Comparison of ENCODE assay signal across 25 mouse cellular contexts in genomic region chr3:17772886-17773285, GRCm38 (mm10).
"Had no signal": no experiment of that assay in that cellular context is flagged by ENCODE, and none has a peak within 500 bp of the region (broad histone marks: within the 10 kb centered on the region; RNA-seq: fewer than 3 reads in every experiment).

No protein-coding gene starts in this region.

- H3K27ac ChIP-seq: gastrocnemius, adult 2 months; heart, embryonic 10.5 days; hindbrain, embryonic 10.5 days; hindbrain, embryonic 12.5 days; hindbrain, embryonic 14.5 days; intestine, embryonic 15.5 days; layer of hippocampus, adult 2 months; limb, embryonic 10.5 days; limb, embryonic 12.5 days had no signal

- ATAC-seq: hindbrain, embryonic 16.5 days; inflammation-experienced regulatory T-cells, adult 6 months; intestine, embryonic 15.5 days; intestine, postnatal 0 days had no signal

- H3K4me2 ChIP-seq: heart, embryonic 12.5 days; hindbrain, embryonic 12.5 days; hindbrain, embryonic 14.5 days; intestine, embryonic 15.5 days; limb, embryonic 12.5 days; liver, embryonic 11.5 days had no signal

- H3K4me3 ChIP-seq: gastrocnemius, adult 2 months; heart, embryonic 10.5 days; heart, embryonic 12.5 days; hindbrain, embryonic 10.5 days; hindbrain, embryonic 12.5 days; intestine, embryonic 15.5 days; layer of hippocampus, adult 2 months; limb, embryonic 10.5 days; limb, embryonic 12.5 days had no signal

- H3K9ac ChIP-seq: heart, embryonic 12.5 days; hindbrain, embryonic 12.5 days; hindbrain, embryonic 14.5 days; intestine, embryonic 15.5 days; limb, embryonic 12.5 days had no signal

- H3K4me1 ChIP-seq: heart, embryonic 10.5 days; heart, embryonic 12.5 days; hindbrain, embryonic 10.5 days; hindbrain, embryonic 12.5 days; intestine, embryonic 15.5 days; limb, embryonic 10.5 days; limb, embryonic 12.5 days had no signal

- H3K27me3 ChIP-seq: heart, embryonic 12.5 days; hindbrain, embryonic 12.5 days; intestine, embryonic 15.5 days; limb, embryonic 12.5 days had no signal

- DNase-seq: gastrocnemius, adult 2 months; gastrocnemius, postnatal 10 days; gastrocnemius, postnatal 25 days; heart, adult 18-20 months; heart, postnatal 10 days; heart, postnatal 4 days; kidney, adult 18-20 months; kidney, adult 8-10 months; kidney, postnatal 10 days; kidney, postnatal 25 days; kidney, postnatal 4 days; liver had no signal

- H3K36me3 ChIP-seq: heart, embryonic 10.5 days; heart, embryonic 12.5 days; hindbrain, embryonic 12.5 days; intestine, embryonic 15.5 days; limb, embryonic 10.5 days; limb, embryonic 12.5 days had no signal

- H3K9me3 ChIP-seq: heart, embryonic 10.5 days; heart, embryonic 12.5 days; hindbrain, embryonic 10.5 days; hindbrain, embryonic 12.5 days; intestine, embryonic 15.5 days; limb, embryonic 10.5 days; limb, embryonic 12.5 days had no signal
